7 mouse cellular contexts compared by ENCODE assay signal in the genomic region with DNA sequence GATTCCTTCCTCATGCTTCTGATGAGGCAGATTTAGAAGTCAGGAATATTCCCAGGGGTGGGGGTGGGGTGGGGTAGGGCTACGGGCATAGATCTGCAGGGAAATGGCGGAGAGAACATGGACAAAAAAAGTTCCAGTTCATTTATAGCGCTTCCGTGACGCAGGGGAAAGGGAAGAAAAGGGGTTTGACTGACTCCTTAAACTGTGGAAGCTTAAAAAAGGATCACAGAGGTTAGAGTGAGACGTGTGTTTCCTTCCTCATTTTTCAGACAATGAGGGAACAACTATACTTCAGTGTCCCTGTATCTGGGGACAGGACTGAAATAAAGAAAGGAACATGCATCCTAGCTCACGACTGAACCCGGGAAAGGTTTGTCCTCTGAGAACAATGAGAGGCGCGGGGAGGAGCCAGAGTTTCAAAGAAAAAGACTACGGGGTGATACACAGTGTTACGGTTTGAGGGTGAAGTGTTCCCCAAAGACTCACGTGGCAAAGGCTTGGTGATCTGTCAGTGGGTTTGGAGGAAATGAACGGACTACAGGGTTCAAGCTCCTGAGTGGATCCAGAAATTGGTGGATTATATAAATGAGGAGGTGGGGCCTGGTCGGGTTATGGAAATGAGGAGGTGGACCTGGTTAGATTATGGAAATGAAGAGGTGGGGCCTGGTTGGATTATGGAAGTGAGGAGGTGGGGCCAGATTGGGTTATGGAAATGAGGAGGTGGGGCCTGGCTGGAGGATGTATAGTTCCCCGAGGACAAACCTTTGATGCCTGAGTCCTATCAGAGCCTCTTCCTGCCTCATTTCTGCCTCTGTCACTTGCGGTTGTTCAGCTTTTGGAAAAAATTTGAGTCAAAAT. TPM values are rescaled to one million over a fixed set of nuclear protein-coding genes. Genes with fewer than 3 reads are reported as not detected.
DNase-seq lines count a peak whose midpoint lies in the region; ATAC-seq lines count a peak whose summit lies in the region.

No protein-coding gene starts in this region.

- H3K9me3 ChIP-seq in neural tube, embryonic 11.5 days (ENCODE audit: control insufficient read depth, low read length): no peaks in the 10 kb centered on the region
- H3K9me3 ChIP-seq in embryonic facial prominence, embryonic 11.5 days (replicated peaks; ENCODE audit: control insufficient read depth, low read length): no peaks in the 10 kb centered on the region
- H3K9me3 ChIP-seq in limb, embryonic 15.5 days: no peaks in the 10 kb centered on the region

- H3K4me3 ChIP-seq in neural tube, embryonic 11.5 days (ENCODE audit: low read depth, low read length): no peak overlapping the region
- H3K4me3 ChIP-seq in embryonic facial prominence, embryonic 11.5 days (ENCODE audit: low read depth, low read length): no peak overlapping the region
- H3K4me3 ChIP-seq in limb, embryonic 15.5 days: no peak overlapping the region

- H3K27ac ChIP-seq in neural tube, embryonic 11.5 days (ENCODE audit: low read depth, low read length): no peak overlapping the region
- H3K27ac ChIP-seq in embryonic facial prominence, embryonic 11.5 days (replicated peaks; ENCODE audit: low read depth, low read length): no peak overlapping the region
- peak overlapping the region; percentile 47; the same call in 1 of the 2 replicates for H3K27ac ChIP-seq in limb, embryonic 15.5 days

- H3K9ac ChIP-seq in neural tube, embryonic 11.5 days (ENCODE audit: low read length): no peak overlapping the region
- 0 out of 2 replicates have a peak overlapping the region, but pooled peaks have one; percentile 5 for H3K9ac ChIP-seq in embryonic facial prominence, embryonic 11.5 days (replicated peaks; ENCODE audit: low read length)
- no peak overlapping the region for H3K9ac ChIP-seq in limb, embryonic 15.5 days

- 21% methylated on average over 17 of the region's 17 CpGs for WGBS in neural tube, embryonic 11.5 days
- 19% methylated on average over 17 of the region's 17 CpGs for WGBS in embryonic facial prominence, embryonic 11.5 days
- 41% methylated on average over 17 of the region's 17 CpGs for WGBS in limb, embryonic 15.5 days

- H3K4me2 ChIP-seq in neural tube, embryonic 11.5 days (ENCODE audit: low read depth): peak overlapping the region; percentile 6; the same call in 1 of the 2 replicates
- H3K4me2 ChIP-seq in embryonic facial prominence, embryonic 11.5 days (ENCODE audit: low read depth, low read length): no peak overlapping the region
- H3K4me2 ChIP-seq in limb, embryonic 15.5 days: no peak overlapping the region

- H3K36me3 ChIP-seq in neural tube, embryonic 11.5 days (ENCODE audit: control insufficient read depth, insufficient read depth, low read length): no peaks in the 10 kb centered on the region
- no peaks in the 10 kb centered on the region for H3K36me3 ChIP-seq in embryonic facial prominence, embryonic 11.5 days (replicated peaks; ENCODE audit: control insufficient read depth, insufficient read depth, low read depth, low read length)
- H3K36me3 ChIP-seq in limb, embryonic 15.5 days: no peaks in the 10 kb centered on the region

- no peaks in the 10 kb centered on the region for H3K27me3 ChIP-seq in neural tube, embryonic 11.5 days (ENCODE audit: control insufficient read depth, insufficient read depth, low read length)
- no peaks in the 10 kb centered on the region for H3K27me3 ChIP-seq in embryonic facial prominence, embryonic 11.5 days (ENCODE audit: control insufficient read depth, insufficient read depth, low read length)
- H3K27me3 ChIP-seq in limb, embryonic 15.5 days: no peaks in the 10 kb centered on the region

- no peaks in the 10 kb centered on the region for H3K4me1 ChIP-seq in neural tube, embryonic 11.5 days (ENCODE audit: control insufficient read depth, insufficient read depth, low read length)
- no peaks in the 10 kb centered on the region for H3K4me1 ChIP-seq in embryonic facial prominence, embryonic 11.5 days (ENCODE audit: control insufficient read depth, insufficient read depth, low read length)
- peaks cover 7% of the 10 kb centered on the region; the same call in 1 of the 2 replicates for H3K4me1 ChIP-seq in limb, embryonic 15.5 days

- peak; percentile 67 for ATAC-seq in neural tube, embryonic 11.5 days (ENCODE audit: insufficient read depth, low FRiP score, low TSS enrichment)
- peak; percentile 45; the same call in 1 of the 2 replicates for ATAC-seq in embryonic facial prominence, embryonic 11.5 days (replicated peaks; ENCODE audit: insufficient number of reproducible peaks, low FRiP score, low TSS enrichment, low read depth)
- no peak for ATAC-seq in limb, embryonic 15.5 days (ENCODE audit: insufficient number of reproducible peaks, low FRiP score, low TSS enrichment, low read depth)

- DNase-seq in neural tube, embryonic 11.5 days (ENCODE audit: low spot score): peak; percentile 19
- DNase-seq in neural tube, embryonic 10.5 days (ENCODE audit: extremely low spot score, low spot score): no peak
- no peak for DNase-seq in embryonic facial prominence, embryonic 11.5 days (ENCODE audit: low spot score)
- DNase-seq in retina, postnatal 1 day: peak; percentile 35
- DNase-seq in cerebellum, adult 9-10 months: no peak
- DNase-seq in natural killer cell, adult 2 months (ENCODE audit: low spot score in 2 of 2): no peak

RNA-seq across cellular contexts. Expression of gene Tmem150c, which starts 57.8 kb away (rescaled TPM):
- polyA plus RNA-seq in neural tube, embryonic 11.5 days (2014; fragmentation: Nextera tagmentation; extraction: Ambion mirVana): 3.4 and 4.5 TPM in 2 replicates
- polyA plus RNA-seq in embryonic facial prominence, embryonic 11.5 days (2014; fragmentation: Nextera tagmentation; extraction: Ambion mirVana): 1.3 and 1.6 TPM in 2 replicates
- polyA plus RNA-seq in limb, embryonic 15.5 days (2015; fragmentation: Nextera tagmentation; extraction: Ambion mirVana): 9.3 and 9.9 TPM in 2 replicates

Comparison
In these comparisons a context has a peak if more than half of its experiments do, and no peak if none do; other contexts are left out.
1. DNase-seq: peak in neural tube, embryonic 11.5 days (single experiment) and retina, postnatal 1 day (single experiment); none in neural tube, embryonic 10.5 days (single experiment), embryonic facial prominence, embryonic 11.5 days (single experiment), cerebellum, adult 9-10 months (single experiment) and natural killer cell, adult 2 months (0 of 2).